Mouse (Mus musculus) limb, embryonic 11.5 days (tissue): ENCODE data around the gene Ttc9. TPM values are rescaled to one million over a fixed set of nuclear protein-coding genes. Genes with fewer than 3 reads are reported as not detected.

Experiments
- ATAC-seq: fragments of 200-750 bp; cut with Nextera tagmentation; 2 replicates; pipeline ENCODE4 v1.8.0; 2017; ENCODE audit warnings: low read depth; ENCODE audit not compliant: insufficient number of reproducible peaks, low FRiP score, low TSS enrichment
- DNase-seq: peaks from one replicate; pipeline ENCODE4 v3.0.0-alpha.2; 2015; ENCODE audit warnings: low spot score
- H3K27ac ChIP-seq: fragments of 300-500 bp; sonication (generic); replicated peaks from 2 replicates; pipeline ENCODE4 v1.5.1; 2014; ENCODE audit warnings: low read depth, mild to moderate bottlenecking, low read length
- H3K27me3 ChIP-seq: fragments of 300-500 bp; sonication (generic); 2 replicates; pipeline ENCODE4 v1.6.1; 2014; ENCODE audit warnings: mild to moderate bottlenecking, low read length, mixed read lengths; ENCODE audit not compliant: control insufficient read depth, insufficient read depth
- H3K36me3 ChIP-seq: fragments of 300-500 bp; sonication (generic); 2 replicates; pipeline ENCODE4 v1.6.1; 2014; ENCODE audit warnings: mild to moderate bottlenecking, low read length, moderate library complexity, mixed read lengths; ENCODE audit not compliant: control insufficient read depth, insufficient read depth
- H3K4me1 ChIP-seq: fragments of 300-500 bp; sonication (generic); 2 replicates; pipeline ENCODE4 v1.6.1; 2014; ENCODE audit warnings: low read length, mixed read lengths; ENCODE audit not compliant: control insufficient read depth, insufficient read depth
- H3K4me2 ChIP-seq: fragments of 300-500 bp; sonication (generic); 2 replicates; pipeline ENCODE4 v1.6.1; 2014; ENCODE audit warnings: low read depth, mild to moderate bottlenecking, moderate library complexity; ENCODE audit not compliant: severe bottlenecking
- H3K4me3 ChIP-seq: fragments of 300-500 bp; sonication (generic); 2 replicates; pipeline ENCODE4 v1.5.1; 2014; ENCODE audit warnings: low read depth, low read length
- H3K9ac ChIP-seq: fragments of 300-500 bp; sonication (generic); 2 replicates; pipeline ENCODE4 v1.6.1; 2014; ENCODE audit warnings: mild to moderate bottlenecking, low read length
- H3K9me3 ChIP-seq: fragments of 300-500 bp; sonication (generic); 2 replicates; pipeline ENCODE4 v1.6.1; 2016; ENCODE audit warnings: low read length; ENCODE audit not compliant: control insufficient read depth
- WGBS: fragments of 180-500 bp; shearing (Covaris S2); extraction: QIAGEN DNeasy Blood & Tissue Kit; methylation state at CpG from one replicate; pipeline ENCODE4 v1.1.7; 2014; 5-methylcytosine and 5-hydroxymethylcytosine counted together
- polyA plus RNA-seq: library from polyadenylated mRNA; unstranded; fragments of >200 nt; fragmentation: Nextera tagmentation; extraction: Ambion mirVana; gene quantifications from 2 replicates; pipeline ENCODE4 v1.2.1, GENCODE M21; 2014

The Ttc9 gene
- polyA plus RNA-seq, 1 experiment from 2014 or later = 0.35 TPM

DNA sequence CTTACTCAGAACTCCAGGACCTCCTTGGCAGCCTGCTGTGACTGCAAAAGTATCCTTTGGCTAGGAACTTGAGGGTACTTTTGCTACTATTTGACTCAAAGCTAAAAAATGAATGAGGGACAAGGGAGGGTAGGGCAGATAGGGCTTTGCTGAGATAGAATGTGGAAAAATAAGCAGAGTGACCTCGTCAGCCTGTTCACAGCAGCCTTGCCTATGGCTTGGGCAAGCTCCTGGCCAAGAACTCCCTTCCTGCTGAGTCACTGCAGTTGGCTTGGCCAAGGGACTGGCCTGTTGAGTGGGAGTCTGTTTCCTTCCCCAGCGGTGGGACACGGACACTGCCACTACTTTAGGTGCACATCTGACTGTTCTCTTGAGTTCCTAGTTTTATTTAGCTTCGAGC lies 57.5 kb downstream of the Ttc9 start:
- no peak overlapping the region for H3K27ac ChIP-seq
- no peak overlapping the region for H3K4me3 ChIP-seq
- DNase-seq (no peak), ATAC-seq (no peak)
- no peak overlapping the region for H3K9ac ChIP-seq
- H3K27me3 ChIP-seq = no peaks in the 10 kb centered on the region
- H3K4me1 ChIP-seq = no peaks in the 10 kb centered on the region
- H3K4me2 ChIP-seq = no peak overlapping the region
- no peaks in the 10 kb centered on the region for H3K36me3 ChIP-seq
- 84% methylated on average over 4 of the region's 4 CpGs for WGBS
- H3K9me3 ChIP-seq = no peaks in the 10 kb centered on the region

DNA sequence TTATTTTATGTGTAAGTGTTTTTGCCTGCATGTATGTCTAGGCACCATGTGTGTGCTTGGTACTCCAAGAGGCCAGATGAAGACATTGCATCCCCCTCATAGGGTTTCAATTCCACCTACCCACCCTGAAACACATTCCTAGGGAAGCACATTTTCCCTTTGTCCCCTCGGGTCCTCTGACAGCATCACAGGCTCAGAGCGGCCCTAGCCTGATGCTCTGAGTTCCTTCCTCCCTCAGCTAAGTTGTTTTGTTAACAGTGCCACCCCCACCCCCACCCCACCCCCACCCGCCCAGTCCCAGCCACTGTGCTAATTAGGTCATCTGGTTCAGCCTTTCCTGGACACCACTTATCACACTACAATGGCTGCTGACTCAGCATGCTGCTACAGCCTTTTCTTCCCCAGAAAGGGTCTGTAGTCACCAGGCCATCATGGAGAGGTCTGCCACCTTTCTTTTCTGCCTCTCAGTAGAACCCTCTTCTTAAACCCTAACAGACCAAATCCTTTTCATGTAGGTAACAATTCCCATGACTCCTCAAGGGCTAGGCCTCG lies 58.5 kb downstream of the Ttc9 start:
- Histone ChIP-seq H3K4me3 (no peak overlapping the region), H3K9me3 (no peaks in the 10 kb centered on the region), H3K4me1 (no peaks in the 10 kb centered on the region), H3K36me3 (no peaks in the 10 kb centered on the region), H3K4me2 (no peak overlapping the region), H3K27me3 (no peaks in the 10 kb centered on the region), H3K9ac (no peak overlapping the region), H3K27ac (no peak overlapping the region)
- DNase-seq = no peak
- ATAC-seq = no peak
- 52% methylated on average over 4 of the region's 4 CpGs for WGBS

DNA sequence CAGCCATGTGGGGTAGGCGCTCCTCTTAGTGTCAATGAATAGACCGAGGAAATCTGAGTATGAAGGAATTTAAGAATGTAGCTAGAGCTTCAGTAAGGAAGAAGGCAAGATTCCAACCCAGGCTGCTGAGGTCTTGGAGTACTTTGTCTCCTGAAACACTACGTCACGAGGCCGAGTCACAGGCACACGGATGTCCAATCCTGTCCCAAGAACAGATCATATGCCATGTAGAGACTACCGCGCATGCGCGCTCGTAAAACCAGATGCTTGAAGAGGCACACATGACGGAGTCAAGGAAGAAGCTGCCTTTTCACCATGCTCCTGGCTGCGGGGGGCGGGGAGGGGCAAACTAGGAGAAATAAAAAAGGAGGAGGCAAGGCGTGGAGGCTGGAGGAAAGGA lies 59.1 kb downstream of the Ttc9 start:
- Histone ChIP-seq H3K4me2 (no peak overlapping the region), H3K9ac (no peak overlapping the region), H3K27ac (no peak overlapping the region), H3K4me1 (no peaks in the 10 kb centered on the region), H3K9me3 (no peaks in the 10 kb centered on the region), H3K36me3 (no peaks in the 10 kb centered on the region), H3K27me3 (no peaks in the 10 kb centered on the region), H3K4me3 (no peak overlapping the region)
- ATAC-seq (no peak), DNase-seq (no peak)
- 95% methylated on average over 15 of the region's 15 CpGs for WGBS

DNA sequence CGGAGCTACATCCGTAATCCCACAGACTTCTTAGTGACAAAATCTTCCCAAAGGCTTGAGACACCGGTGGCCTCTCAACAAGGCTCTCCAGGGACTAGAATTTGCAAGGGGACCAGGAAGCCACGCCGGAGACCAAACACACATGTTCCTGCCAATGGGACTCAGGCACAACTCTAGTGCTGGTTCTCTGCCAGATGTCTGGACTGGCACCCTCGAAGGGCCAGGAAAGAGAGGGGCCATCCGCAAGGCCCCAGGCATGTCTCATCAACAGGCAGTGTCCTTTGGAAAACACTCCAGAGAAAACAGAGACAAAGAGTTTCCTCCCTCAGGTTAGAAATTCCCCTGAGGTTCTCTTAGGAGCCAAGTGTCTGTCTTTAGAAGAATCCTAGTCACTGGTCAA lies 59.7 kb downstream of the Ttc9 start:
- Histone ChIP-seq H3K9me3 (no peaks in the 10 kb centered on the region), H3K4me1 (no peaks in the 10 kb centered on the region), H3K9ac (no peak overlapping the region), H3K27me3 (no peaks in the 10 kb centered on the region), H3K36me3 (no peaks in the 10 kb centered on the region), H3K27ac (no peak overlapping the region), H3K4me3 (no peak overlapping the region), H3K4me2 (no peak overlapping the region)
- ATAC-seq (no peak), DNase-seq (no peak)
- WGBS = 87% methylated on average over 7 of the region's 7 CpGs

DNA sequence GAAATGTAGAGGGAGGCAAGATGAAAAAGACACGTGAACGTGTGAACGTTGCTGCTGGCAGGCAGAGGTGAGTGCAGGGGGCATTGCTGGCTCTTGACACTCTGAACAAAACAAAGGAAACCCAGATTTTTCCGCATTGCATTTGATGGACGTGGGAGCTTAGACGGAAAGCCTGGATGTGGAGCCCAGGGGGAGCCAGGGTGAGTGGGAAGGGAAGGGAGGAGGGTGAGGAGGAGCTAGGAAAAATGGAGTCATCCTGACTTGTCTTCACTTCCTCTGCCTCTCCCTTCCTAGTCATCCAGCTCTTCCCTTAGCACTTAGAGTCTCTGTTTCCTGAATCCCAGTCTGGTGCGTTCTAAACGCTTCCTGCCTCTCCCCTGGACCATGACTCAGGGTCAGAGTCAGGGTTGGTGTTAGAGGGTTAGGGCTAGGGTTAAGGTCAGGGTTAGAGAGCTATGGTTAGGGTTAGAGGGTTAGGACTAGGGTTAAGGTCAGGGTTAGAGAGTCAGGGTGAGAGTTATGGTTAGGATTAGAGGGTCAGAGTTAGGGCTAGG lies 60.2 kb downstream of the Ttc9 start:
- Histone ChIP-seq H3K36me3 (no peaks in the 10 kb centered on the region), H3K4me2 (no peak overlapping the region), H3K9ac (no peak overlapping the region), H3K4me3 (no peak overlapping the region), H3K9me3 (no peaks in the 10 kb centered on the region), H3K4me1 (no peaks in the 10 kb centered on the region), H3K27me3 (no peaks in the 10 kb centered on the region), H3K27ac (no peak overlapping the region)
- 45% methylated on average over 8 of the region's 8 CpGs for WGBS
- ATAC-seq (no peak), DNase-seq (no peak)

DNA sequence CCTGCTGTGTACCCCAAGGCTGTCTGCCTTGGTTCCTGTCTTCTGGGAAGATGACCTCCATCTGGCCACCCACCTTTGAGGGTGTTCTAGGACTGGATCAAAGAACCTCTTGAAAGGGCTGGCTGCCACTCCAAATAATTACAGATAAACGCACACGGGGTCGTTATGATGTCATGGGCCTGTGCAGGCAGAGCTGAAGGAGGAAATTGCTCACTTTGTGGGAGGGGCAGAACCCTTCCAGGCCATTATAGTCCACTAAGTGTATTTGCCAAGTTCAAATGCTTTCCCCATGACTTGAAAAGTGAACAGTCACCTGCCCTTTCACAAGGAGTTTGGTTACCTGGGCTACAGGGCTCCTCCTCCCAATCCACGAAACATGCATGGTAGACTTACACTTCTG lies 67.0 kb downstream of the Ttc9 start:
- H3K27ac ChIP-seq = no peak overlapping the region
- WGBS = 38% methylated on average over 4 of the region's 4 CpGs
- ATAC-seq = no peak
- no peaks in the 10 kb centered on the region for H3K4me1 ChIP-seq
- DNase-seq = no peak
- H3K4me3 ChIP-seq = no peak overlapping the region
- H3K9ac ChIP-seq = no peak overlapping the region
- H3K9me3 ChIP-seq = no peaks in the 10 kb centered on the region
- no peaks in the 10 kb centered on the region for H3K36me3 ChIP-seq
- no peak overlapping the region for H3K4me2 ChIP-seq
- H3K27me3 ChIP-seq = no peaks in the 10 kb centered on the region

DNA sequence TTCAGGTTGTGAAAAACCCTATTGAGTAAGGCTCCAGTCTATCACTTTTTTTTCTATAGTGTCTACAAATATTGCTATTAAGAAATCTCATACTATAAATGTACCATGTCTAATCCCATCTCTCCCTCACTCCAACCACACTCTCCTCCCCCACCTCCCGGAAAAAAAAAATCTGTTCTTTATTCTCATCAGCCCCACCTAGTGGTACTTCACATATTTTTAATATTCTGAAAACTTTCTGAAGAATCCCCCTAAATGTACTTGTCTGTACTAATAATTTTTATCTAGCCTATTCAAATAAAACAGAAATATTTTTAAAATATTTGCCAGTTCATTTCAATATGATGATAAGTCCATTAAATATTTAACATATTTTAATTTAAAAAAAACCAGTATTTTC lies 71.9 kb downstream of the Ttc9 start:
- H3K4me1 ChIP-seq = no peaks in the 10 kb centered on the region
- ATAC-seq = no peak
- H3K4me2 ChIP-seq = no peak overlapping the region
- H3K9ac ChIP-seq = no peak overlapping the region
- H3K9me3 ChIP-seq = no peaks in the 10 kb centered on the region
- H3K4me3 ChIP-seq = no peak overlapping the region
- no peak for DNase-seq
- H3K27ac ChIP-seq = no peak overlapping the region
- H3K27me3 ChIP-seq = no peaks in the 10 kb centered on the region
- WGBS = 9% methylated on average over 1 of the region's 1 CpGs
- no peaks in the 10 kb centered on the region for H3K36me3 ChIP-seq

DNA sequence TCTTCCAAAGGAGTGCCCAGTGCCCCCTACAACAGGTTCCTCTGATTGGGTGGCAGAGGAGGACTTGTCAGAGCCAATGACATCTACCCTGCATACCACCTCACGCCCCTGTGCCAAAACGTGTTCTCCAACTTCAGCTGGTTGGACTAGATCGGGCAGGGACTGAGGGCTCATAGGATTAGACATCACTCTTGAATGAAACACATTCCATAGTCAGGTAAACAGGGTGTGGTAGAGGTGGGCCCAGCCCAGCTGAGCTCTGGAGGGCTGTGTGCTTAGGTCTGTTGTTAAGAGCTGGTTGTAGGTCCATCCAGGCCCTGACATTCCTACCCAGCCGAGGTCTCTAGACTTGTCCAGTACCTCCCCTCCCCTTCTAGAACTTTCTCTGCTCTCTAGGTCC lies 81.6 kb downstream of the Ttc9 start:
- Histone ChIP-seq H3K4me2 (no peak overlapping the region), H3K4me1 (no peaks in the 10 kb centered on the region), H3K4me3 (no peak overlapping the region), H3K9me3 (no peaks in the 10 kb centered on the region), H3K9ac (no peak overlapping the region), H3K27ac (no peak overlapping the region), H3K36me3 (no peaks in the 10 kb centered on the region), H3K27me3 (no peaks in the 10 kb centered on the region)
- DNase-seq (no peak), ATAC-seq (no peak)
- WGBS = 82% methylated on average over 4 of the region's 4 CpGs
